Mouse (Mus musculus): ENCODE measurements around the gene Ikbip. TPM values are rescaled to one million over a fixed set of nuclear protein-coding genes. Genes with fewer than 3 reads are reported as not detected.

Ikbip gene
- polyA plus RNA-seq, 1 experiment from 2014 or later = 46.1 TPM

- no peak overlapping the region for H3K4me2 ChIP-seq
- no peak overlapping the region for H3K4me3 ChIP-seq (ENCODE audit: low read depth, low read length)
- no peaks in the 10 kb centered on the region for H3K9me3 ChIP-seq (replicated peaks; ENCODE audit: control insufficient read depth, low read length)
- H3K27ac ChIP-seq (ENCODE audit: low read depth, low read length) = no peak overlapping the region
- ATAC-seq (replicated peaks; ENCODE audit: insufficient number of reproducible peaks, low FRiP score, low TSS enrichment) = no peak
- H3K9ac ChIP-seq (ENCODE audit: low read depth, low read length) = no peak overlapping the region
- H3K36me3 ChIP-seq (ENCODE audit: control insufficient read depth, insufficient read depth, low read length) = peaks cover 4% of the 10 kb centered on the region; the same call in 1 of the 2 replicates
- no peaks in the 10 kb centered on the region for H3K27me3 ChIP-seq (ENCODE audit: control insufficient read depth, insufficient read depth, low read length)
- H3K4me1 ChIP-seq (ENCODE audit: control insufficient read depth, insufficient read depth, low read length) = no peaks in the 10 kb centered on the region
- WGBS (ENCODE audit: insufficient replicate concordance) = 93% methylated on average over 1 of the region's 1 CpGs
Observed at GRCm38 (mm10) chr10:91100101-91100500, 17.4 kb downstream of the Ikbip start.

GRCm38 (mm10) chr10:91101936-91102335 is 19.2 kb downstream of the Ikbip start:
- no peak overlapping the region for H3K4me2 ChIP-seq
- no peak for ATAC-seq (replicated peaks; ENCODE audit: insufficient number of reproducible peaks, low FRiP score, low TSS enrichment)
- H3K9me3 ChIP-seq (replicated peaks; ENCODE audit: control insufficient read depth, low read length) = no peaks in the 10 kb centered on the region
- no peaks in the 10 kb centered on the region for H3K27me3 ChIP-seq (ENCODE audit: control insufficient read depth, insufficient read depth, low read length)
- no peak overlapping the region for H3K9ac ChIP-seq (ENCODE audit: low read depth, low read length)
- 90% methylated on average over 25 of the region's 25 CpGs for WGBS (ENCODE audit: insufficient replicate concordance)
- no peak overlapping the region for H3K27ac ChIP-seq (ENCODE audit: low read depth, low read length)
- no peak overlapping the region for H3K4me3 ChIP-seq (ENCODE audit: low read depth, low read length)
- H3K4me1 ChIP-seq (ENCODE audit: control insufficient read depth, insufficient read depth, low read length) = no peaks in the 10 kb centered on the region
- peaks cover 4% of the 10 kb centered on the region; the same call in 1 of the 2 replicates for H3K36me3 ChIP-seq (ENCODE audit: control insufficient read depth, insufficient read depth, low read length)

GRCm38 (mm10) chr10:91102799-91103590 is 20.3 kb downstream of the Ikbip start:
- no peaks in the 10 kb centered on the region for H3K9me3 ChIP-seq (replicated peaks; ENCODE audit: control insufficient read depth, low read length)
- H3K36me3 ChIP-seq (ENCODE audit: control insufficient read depth, insufficient read depth, low read length) = peaks cover 4% of the 10 kb centered on the region; the same call in 1 of the 2 replicates
- no peak overlapping the region for H3K27ac ChIP-seq (ENCODE audit: low read depth, low read length)
- no peak overlapping the region for H3K4me3 ChIP-seq (ENCODE audit: low read depth, low read length)
- WGBS (ENCODE audit: insufficient replicate concordance) = 84% methylated on average over 14 of the region's 14 CpGs
- H3K4me2 ChIP-seq = no peak overlapping the region
- H3K27me3 ChIP-seq (ENCODE audit: control insufficient read depth, insufficient read depth, low read length) = no peaks in the 10 kb centered on the region
- ATAC-seq (replicated peaks; ENCODE audit: insufficient number of reproducible peaks, low FRiP score, low TSS enrichment) = no peak
- H3K4me1 ChIP-seq (ENCODE audit: control insufficient read depth, insufficient read depth, low read length) = no peaks in the 10 kb centered on the region
- no peak overlapping the region for H3K9ac ChIP-seq (ENCODE audit: low read depth, low read length)

- Histone ChIP-seq H3K27ac (ENCODE audit: low read depth, low read length) (no peak overlapping the region), H3K4me1 (ENCODE audit: control insufficient read depth, insufficient read depth, low read length) (no peaks in the 10 kb centered on the region), H3K27me3 (ENCODE audit: control insufficient read depth, insufficient read depth, low read length) (no peaks in the 10 kb centered on the region), H3K4me2 (no peak overlapping the region), H3K9me3 (replicated peaks; ENCODE audit: control insufficient read depth, low read length) (0 out of 2 replicates have a peak, but pooled peaks cover 2% of the 10 kb centered on the region), H3K4me3 (ENCODE audit: low read depth, low read length) (no peak overlapping the region), H3K9ac (ENCODE audit: low read depth, low read length) (no peak overlapping the region), H3K36me3 (ENCODE audit: control insufficient read depth, insufficient read depth, low read length) (peaks cover 4% of the 10 kb centered on the region; the same call in 1 of the 2 replicates)
- ATAC-seq (replicated peaks; ENCODE audit: insufficient number of reproducible peaks, low FRiP score, low TSS enrichment) = no peak
- WGBS (ENCODE audit: insufficient replicate concordance) = 81% methylated on average over 3 of the region's 3 CpGs
Observed at GRCm38 (mm10) chr10:91105981-91106380, 23.2 kb downstream of the Ikbip start.

GRCm38 (mm10) chr10:91109841-91110240 is 27.1 kb downstream of the Ikbip start:
- ATAC-seq (replicated peaks; ENCODE audit: insufficient number of reproducible peaks, low FRiP score, low TSS enrichment) = no peak
- H3K27ac ChIP-seq (ENCODE audit: low read depth, low read length) = no peak overlapping the region
- WGBS (ENCODE audit: insufficient replicate concordance) = 75% methylated on average over 4 of the region's 4 CpGs

GRCm38 (mm10) chr10:91116958-91117357 is 34.2 kb downstream of the Ikbip start:
- Histone ChIP-seq H3K36me3 (ENCODE audit: control insufficient read depth, insufficient read depth, low read length) (peaks cover 74% of the 10 kb centered on the region), H3K4me1 (ENCODE audit: control insufficient read depth, insufficient read depth, low read length) (peaks cover 8% of the 10 kb centered on the region), H3K9ac (ENCODE audit: low read depth, low read length) (no peak overlapping the region), H3K4me2 (no peak overlapping the region), H3K4me3 (ENCODE audit: low read depth, low read length) (no peak overlapping the region), H3K27ac (ENCODE audit: low read depth, low read length) (no peak overlapping the region), H3K9me3 (replicated peaks; ENCODE audit: control insufficient read depth, low read length) (no peaks in the 10 kb centered on the region), H3K27me3 (ENCODE audit: control insufficient read depth, insufficient read depth, low read length) (no peaks in the 10 kb centered on the region)
- WGBS (ENCODE audit: insufficient replicate concordance) = 92% methylated on average over 12 of the region's 12 CpGs
- ATAC-seq (replicated peaks; ENCODE audit: insufficient number of reproducible peaks, low FRiP score, low TSS enrichment) = no peak

More at GRCm38 (mm10) chr10:91109841-91110240, 27.1 kb downstream of the Ikbip start:
- no peaks in the 10 kb centered on the region for H3K27me3 ChIP-seq (ENCODE audit: control insufficient read depth, insufficient read depth, low read length)
- H3K36me3 ChIP-seq (ENCODE audit: control insufficient read depth, insufficient read depth, low read length) = peaks cover 18% of the 10 kb centered on the region
- no peak overlapping the region for H3K4me2 ChIP-seq
- H3K4me3 ChIP-seq (ENCODE audit: low read depth, low read length) = no peak overlapping the region
- 0 out of 2 replicates have a peak, but pooled peaks cover 2% of the 10 kb centered on the region for H3K9me3 ChIP-seq (replicated peaks; ENCODE audit: control insufficient read depth, low read length)
- H3K9ac ChIP-seq (ENCODE audit: low read depth, low read length) = no peak overlapping the region
- no peaks in the 10 kb centered on the region for H3K4me1 ChIP-seq (ENCODE audit: control insufficient read depth, insufficient read depth, low read length)

GRCm38 (mm10) chr10:91122646-91123045 is 39.9 kb downstream of the Ikbip start:
- Histone ChIP-seq H3K27me3 (ENCODE audit: control insufficient read depth, insufficient read depth, low read length) (no peaks in the 10 kb centered on the region), H3K9me3 (replicated peaks; ENCODE audit: control insufficient read depth, low read length) (no peaks in the 10 kb centered on the region), H3K36me3 (ENCODE audit: control insufficient read depth, insufficient read depth, low read length) (peaks cover 33% of the 10 kb centered on the region), H3K4me1 (ENCODE audit: control insufficient read depth, insufficient read depth, low read length) (peaks cover 23% of the 10 kb centered on the region), H3K27ac (ENCODE audit: low read depth, low read length) (no peak overlapping the region), H3K9ac (ENCODE audit: low read depth, low read length) (peak overlapping the region; percentile 95), H3K4me3 (ENCODE audit: low read depth, low read length) (peak overlapping the region; percentile 97), H3K4me2 (peak overlapping the region; percentile 85)
- 27% methylated on average over 6 of the region's 6 CpGs for WGBS (ENCODE audit: insufficient replicate concordance)
- no peak for ATAC-seq (replicated peaks; ENCODE audit: insufficient number of reproducible peaks, low FRiP score, low TSS enrichment)

- under 1% methylated on average over 34 of the region's 44 CpGs for WGBS (ENCODE audit: insufficient replicate concordance)
- Histone ChIP-seq H3K4me3 (ENCODE audit: low read depth, low read length) (peak overlapping the region; percentile 97), H3K27me3 (ENCODE audit: control insufficient read depth, insufficient read depth, low read length) (no peaks in the 10 kb centered on the region), H3K27ac (ENCODE audit: low read depth, low read length) (peak overlapping the region; percentile 96), H3K9me3 (replicated peaks; ENCODE audit: control insufficient read depth, low read length) (no peaks in the 10 kb centered on the region), H3K36me3 (ENCODE audit: control insufficient read depth, insufficient read depth, low read length) (peaks cover 27% of the 10 kb centered on the region), H3K9ac (ENCODE audit: low read depth, low read length) (peak overlapping the region; percentile 95), H3K4me2 (peak overlapping the region; percentile 85), H3K4me1 (ENCODE audit: control insufficient read depth, insufficient read depth, low read length) (peaks cover 23% of the 10 kb centered on the region)
- peak; percentile 49 for ATAC-seq (replicated peaks; ENCODE audit: insufficient number of reproducible peaks, low FRiP score, low TSS enrichment)
Observed at GRCm38 (mm10) chr10:91123281-91123827, 40.6 kb downstream of the Ikbip start.

All from heart, embryonic 11.5 days (tissue).